Mouse (Mus musculus): ENCODE measurements at regions not wholly inside any gene's neighbourhood (a gene's known extent, or its start where the extent isn't known, plus 50 kb on each side); places are given as distances from the start of the nearest gene placed in this dataset.
"Not testable (repeated sequence)": the region's sequence is repeated elsewhere in the genome, so short reads cannot be mapped to it uniquely, and the experiment has no call there.

GRCm38 (mm10) chr6:70517932-70518331 lies 274.1 kb downstream of the Rpia start:
- DNase-seq (ENCODE audit: low spot score in 2 of 2), result no peak

GRCm38 (mm10) chr6:70468623-70469479 lies 323.2 kb downstream of the Rpia start:
- DNase-seq (ENCODE audit: low spot score in 2 of 2), result peak in 1 of 2 experiments; percentile 1

GRCm38 (mm10) chr6:70457279-70457678 lies 334.8 kb downstream of the Rpia start:
- DNase-seq (ENCODE audit: low spot score in 2 of 2), result peak in 1 of 2 experiments; percentile 4

- DNase-seq (ENCODE audit: low spot score in 2 of 2), result peak; percentile 1 to 4
Observed at GRCm38 (mm10) chr6:70434739-70435138, 357.3 kb downstream of the Rpia start.

- peak; percentile 17 to 40 for DNase-seq (ENCODE audit: low spot score in 2 of 2)
Observed at GRCm38 (mm10) chr6:70406290-70406689, 385.7 kb downstream of the Rpia start.

- not testable (repeated sequence) for DNase-seq (ENCODE audit: low spot score in 2 of 2)
Observed at GRCm38 (mm10) chr6:70389850-70390249, 402.2 kb downstream of the Rpia start.

GRCm38 (mm10) chr6:70386396-70386795 lies 405.6 kb downstream of the Rpia start:
- peak; percentile 60 to 69 for DNase-seq (ENCODE audit: low spot score in 2 of 2)

- not testable (repeated sequence) for DNase-seq (ENCODE audit: low spot score in 2 of 2)
Observed at GRCm38 (mm10) chr6:70379339-70379738, 412.7 kb downstream of the Rpia start.

- DNase-seq (ENCODE audit: low spot score in 2 of 2), result not testable (repeated sequence)
Observed at GRCm38 (mm10) chr6:70371821-70372220, 420.2 kb downstream of the Rpia start.

GRCm38 (mm10) chr6:70356303-70356702 lies 435.7 kb downstream of the Rpia start:
- DNase-seq (ENCODE audit: low spot score in 2 of 2), result peak in 1 of 2 experiments; percentile 22

- DNase-seq (ENCODE audit: low spot score in 2 of 2), result no peak
Observed at GRCm38 (mm10) chr6:70342147-70342546, 449.9 kb downstream of the Rpia start.

- DNase-seq (ENCODE audit: low spot score in 2 of 2), result peak; percentile 18 to 38
Observed at GRCm38 (mm10) chr6:70340691-70341090, 451.3 kb downstream of the Rpia start.

- DNase-seq (ENCODE audit: low spot score in 2 of 2), result no peak
Observed at GRCm38 (mm10) chr6:70315318-70315717, 476.7 kb downstream of the Rpia start.

GRCm38 (mm10) chr6:70314667-70315066 lies 477.4 kb downstream of the Rpia start:
- DNase-seq (ENCODE audit: low spot score in 2 of 2), result peak; percentile 21 to 61

- not testable (repeated sequence) for DNase-seq (ENCODE audit: low spot score in 2 of 2)
Observed at GRCm38 (mm10) chr6:70301100-70301499, 490.9 kb downstream of the Rpia start.

- peak; percentile 21 to 62 for DNase-seq (ENCODE audit: low spot score in 2 of 2)
Observed at GRCm38 (mm10) chr6:70260227-70260626, 531.8 kb downstream of the Rpia start.

GRCm38 (mm10) chr6:70240167-70240566 lies 551.9 kb downstream of the Rpia start:
- peak; percentile 15 to 45 for DNase-seq (ENCODE audit: low spot score in 2 of 2)

- DNase-seq (ENCODE audit: low spot score in 2 of 2), result no peak
Observed at GRCm38 (mm10) chr6:70227166-70227565, 564.9 kb downstream of the Rpia start.

GRCm38 (mm10) chr6:70216632-70217031 lies 575.4 kb downstream of the Rpia start:
- not testable (repeated sequence) for DNase-seq (ENCODE audit: low spot score in 2 of 2)

GRCm38 (mm10) chr6:70215781-70216180 lies 576.3 kb downstream of the Rpia start:
- not testable (repeated sequence) for DNase-seq (ENCODE audit: low spot score in 2 of 2)
